Mouse (Mus musculus): Measurements from ENCODE around the gene Tmem131. TPM values are rescaled to one million over a fixed set of nuclear protein-coding genes. Genes with fewer than 3 reads are reported as not detected.
"Not testable (repeated sequence)": the region's sequence is repeated elsewhere in the genome, so short reads cannot be mapped to it uniquely, and the experiment has no call there.

Gene Tmem131
- polyA plus RNA-seq, 1 experiment from 2014 or later = 44.4 TPM

GRCm38 (mm10) chr1:36919728-36920127 is 23.7 kb downstream of the Tmem131 start:
- H3K27me3 ChIP-seq = no peaks in the 10 kb centered on the region
- TF ChIP-seq CTCF (IDR thresholded peaks at IDR 0.05) = no peak
- ChIA-PET POLR2A (interaction anchor here (1.6 kb wide), 1 partner anchor 19 kb away, joined by 4 read pairs; no protein-coding TSS in a partner anchor), CTCF (interaction anchor here (1.3 kb wide), 1 partner anchor 42 kb away, joined by 3 read pairs; no protein-coding TSS in a partner anchor)
- ATAC-seq (no peak), DNase-seq (ENCODE audit: low read depth, low spot score) (no peak)
- in situ Hi-C loops (cut with MboI; ENCODE audit: low pct_unique_long_range_greater_than_20kb) = no loop called here

- ChIA-PET POLR2A (no interaction called here), CTCF (no interaction called here)
- DNase-seq (ENCODE audit: low read depth, low spot score) = no peak
- in situ Hi-C loops (cut with MboI; ENCODE audit: low pct_unique_long_range_greater_than_20kb) = no loop called here
- no peak for ATAC-seq
- TF ChIP-seq CTCF (IDR thresholded peaks at IDR 0.05) = no peak
- H3K27me3 ChIP-seq = no peaks in the 10 kb centered on the region
These were observed 26.0 kb downstream of the Tmem131 start for GRCm38 (mm10) chr1:36917423-36917822.

GRCm38 (mm10) chr1:36915200-36915580 is 28.3 kb downstream of the Tmem131 start:
- CTCF ChIA-PET = interaction anchor here (1.3 to 1.4 kb wide), 2 partner anchors 11 to 40 kb away, joined by 3 to 5 read pairs; no protein-coding TSS in a partner anchor

GRCm38 (mm10) chr1:36914455-36915199 is 28.8 kb downstream of the Tmem131 start:
- ATAC-seq (no peak), DNase-seq (ENCODE audit: low read depth, low spot score) (no peak)
- H3K27me3 ChIP-seq = no peaks in the 10 kb centered on the region
- in situ Hi-C loops (cut with MboI; ENCODE audit: low pct_unique_long_range_greater_than_20kb) = no loop called here
- POLR2A ChIA-PET = interaction anchor here (0.6 kb wide), 2 partner anchors 407 to 448 kb away, joined by 3 read pairs; no protein-coding TSS in a partner anchor
- no peak for TF ChIP-seq CTCF (IDR thresholded peaks at IDR 0.05)
- CTCF ChIA-PET = interaction anchor here (0.8 to 1.5 kb wide), 5 partner anchors 10 to 137 kb away, joined by 3 to 6 read pairs (median 5); no protein-coding TSS in a partner anchor

More at GRCm38 (mm10) chr1:36915200-36915580, 28.3 kb downstream of the Tmem131 start:
- in situ Hi-C loops (cut with MboI; ENCODE audit: low pct_unique_long_range_greater_than_20kb) = no loop called here
- POLR2A ChIA-PET = interaction anchor here (0.6 kb wide), 2 partner anchors 406 to 447 kb away, joined by 3 read pairs; no protein-coding TSS in a partner anchor
- no peak for ATAC-seq
- DNase-seq (ENCODE audit: low read depth, low spot score) = no peak
- no peaks in the 10 kb centered on the region for H3K27me3 ChIP-seq
- no peak for TF ChIP-seq CTCF (IDR thresholded peaks at IDR 0.05)

GRCm38 (mm10) chr1:36913806-36914205 is 29.7 kb downstream of the Tmem131 start:
- DNase-seq (ENCODE audit: low read depth, low spot score) = no peak
- ATAC-seq = no peak
- ChIA-PET CTCF (interaction anchor here (1.3 to 1.5 kb wide), 3 partner anchors 10 to 15 kb away, joined by 5 to 6 read pairs (median 5); no protein-coding TSS in a partner anchor), POLR2A (no interaction called here)
- no peaks in the 10 kb centered on the region for H3K27me3 ChIP-seq
- in situ Hi-C loops (cut with MboI; ENCODE audit: low pct_unique_long_range_greater_than_20kb) = no loop called here
- TF ChIP-seq CTCF (IDR thresholded peaks at IDR 0.05) = no peak

GRCm38 (mm10) chr1:36912239-36912638 is 31.2 kb downstream of the Tmem131 start:
- CTCF ChIA-PET = interaction anchor here (1.5 to 2.0 kb wide), 2 partner anchors 14 to 25 kb away, joined by 3 to 4 read pairs; no protein-coding TSS in a partner anchor
- in situ Hi-C loops (cut with MboI; ENCODE audit: low pct_unique_long_range_greater_than_20kb) = no loop called here
- no peak for ATAC-seq
- peak; percentile 33 for TF ChIP-seq CTCF (IDR thresholded peaks at IDR 0.05)
- no peak for DNase-seq (ENCODE audit: low read depth, low spot score)
- POLR2A ChIA-PET = no interaction called here
- H3K27me3 ChIP-seq = no peaks in the 10 kb centered on the region

- ChIA-PET CTCF (interaction anchor here (1.3 to 2.0 kb wide), 4 partner anchors 11 to 26 kb away, joined by 3 to 4 read pairs (median 3); no protein-coding TSS in a partner anchor), POLR2A (no interaction called here)
- ATAC-seq (no peak), DNase-seq (ENCODE audit: low read depth, low spot score) (no peak)
- no peak for TF ChIP-seq CTCF (IDR thresholded peaks at IDR 0.05)
- in situ Hi-C loops (cut with MboI; ENCODE audit: low pct_unique_long_range_greater_than_20kb) = no loop called here
- H3K27me3 ChIP-seq = no peaks in the 10 kb centered on the region
These were observed 31.9 kb downstream of the Tmem131 start for GRCm38 (mm10) chr1:36911603-36912002.

GRCm38 (mm10) chr1:36910397-36910796 is 33.1 kb downstream of the Tmem131 start:
- ChIA-PET POLR2A (no interaction called here), CTCF (interaction anchor here (1.7 kb wide), 1 partner anchor 14 kb away, joined by 3 read pairs; no protein-coding TSS in a partner anchor)
- ATAC-seq (no peak), DNase-seq (ENCODE audit: low read depth, low spot score) (no peak)
- H3K27me3 ChIP-seq = no peaks in the 10 kb centered on the region
- in situ Hi-C loops (cut with MboI; ENCODE audit: low pct_unique_long_range_greater_than_20kb) = no loop called here
- TF ChIP-seq CTCF (IDR thresholded peaks at IDR 0.05) = no peak

- CTCF ChIA-PET = interaction anchor here (1.7 kb wide), 1 partner anchor 13 kb away, joined by 3 read pairs; no protein-coding TSS in a partner anchor
- DNase-seq (ENCODE audit: low read depth, low spot score); H3K27me3 ChIP-seq; in situ Hi-C loops (cut with MboI; ENCODE audit: low pct_unique_long_range_greater_than_20kb); POLR2A ChIA-PET: not testable (repeated sequence)
- ATAC-seq = peak; percentile 31
These were observed 33.5 kb downstream of the Tmem131 start for GRCm38 (mm10) chr1:36909965-36910364.

GRCm38 (mm10) chr1:36905216-36905615 is 38.2 kb downstream of the Tmem131 start:
- no peaks in the 10 kb centered on the region for H3K27me3 ChIP-seq
- no peak for TF ChIP-seq CTCF (IDR thresholded peaks at IDR 0.05)
- ATAC-seq = no peak
- ChIA-PET CTCF (interaction anchor here (0.8 to 1.0 kb wide), 3 partner anchors 15 to 26 kb away, joined by 3 to 4 read pairs (median 3); no protein-coding TSS in a partner anchor), POLR2A (interaction anchor here (0.8 kb wide), 1 partner anchor 12 kb away, joined by 3 read pairs; no protein-coding TSS in a partner anchor)
- DNase-seq (ENCODE audit: low read depth, low spot score) = no peak
- in situ Hi-C loops (cut with MboI; ENCODE audit: low pct_unique_long_range_greater_than_20kb) = no loop called here

GRCm38 (mm10) chr1:36904489-36904888 is 39.0 kb downstream of the Tmem131 start:
- ATAC-seq (no peak), DNase-seq (ENCODE audit: low read depth, low spot score) (no peak)
- no peak for TF ChIP-seq CTCF (IDR thresholded peaks at IDR 0.05)
- H3K27me3 ChIP-seq = no peaks in the 10 kb centered on the region
- POLR2A ChIA-PET = interaction anchor here (0.8 kb wide), 1 partner anchor 11 kb away, joined by 3 read pairs; no protein-coding TSS in a partner anchor
- in situ Hi-C loops (cut with MboI; ENCODE audit: low pct_unique_long_range_greater_than_20kb) = no loop called here
- CTCF ChIA-PET = interaction anchor here (1.0 to 1.4 kb wide), 3 partner anchors 10 to 25 kb away, joined by 3 to 5 read pairs (median 4); no protein-coding TSS in a partner anchor

Measured in Patski (cell line).